Mouse (Mus musculus) layer of hippocampus, adult 9-10 months (tissue): ENCODE measurements around the gene Luc7l2.

Experiments used
- DNase-seq: peaks from one replicate; pipeline ENCODE4 v3.0.0; 2022; ENCODE audit warnings: low spot score

Gene Luc7l2

DNA sequence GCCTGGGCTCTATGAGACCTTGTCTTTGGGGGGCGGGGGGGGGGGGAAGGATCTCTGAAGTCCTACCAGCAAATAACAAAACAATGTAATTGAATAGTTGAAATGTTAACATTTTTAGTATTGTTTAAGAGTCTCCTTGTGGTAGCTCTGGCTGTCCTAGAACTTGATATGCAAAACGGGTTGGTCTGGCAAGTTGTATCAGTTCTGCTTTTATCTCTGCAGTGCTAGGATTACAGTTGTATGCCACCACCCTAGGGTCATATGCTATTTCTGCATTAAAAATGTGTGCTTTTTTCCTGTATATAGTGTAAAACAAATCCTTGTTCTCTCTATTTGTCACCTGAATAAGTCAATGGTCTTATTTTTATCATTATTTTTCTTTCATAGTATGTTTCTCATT lies 25.0 kb downstream of the Luc7l2 start:
- no peak for DNase-seq

- no peak for DNase-seq
Measured at GRCm38 (mm10) chr6:38580112-38580857, 29.2 kb downstream of the Luc7l2 start.

GRCm38 (mm10) chr6:38581711-38582110 lies 30.6 kb downstream of the Luc7l2 start:
- DNase-seq: no peak

GRCm38 (mm10) chr6:38597481-38597880 lies 46.3 kb downstream of the Luc7l2 start:
- no peak for DNase-seq

DNA sequence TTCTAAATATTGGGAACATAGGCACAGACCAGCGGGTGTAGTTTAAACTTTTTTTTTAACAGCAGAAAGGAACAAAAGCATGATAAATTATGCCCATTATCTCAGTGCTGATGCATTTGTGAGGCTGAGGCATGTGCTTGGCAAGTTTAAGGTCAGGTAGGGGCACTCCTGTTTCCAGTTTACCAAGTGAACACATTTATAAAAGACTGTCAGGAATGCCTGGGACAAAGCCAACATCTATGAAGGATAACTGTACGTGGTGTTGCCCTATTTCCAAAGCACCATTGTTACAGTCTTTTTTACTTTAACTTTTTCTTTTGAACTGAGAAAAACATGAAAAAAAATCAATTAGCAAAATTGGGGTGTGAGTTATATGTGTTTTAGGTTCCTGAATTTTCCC lies 58.8 kb downstream of the Luc7l2 start:
- no peak for DNase-seq

DNA sequence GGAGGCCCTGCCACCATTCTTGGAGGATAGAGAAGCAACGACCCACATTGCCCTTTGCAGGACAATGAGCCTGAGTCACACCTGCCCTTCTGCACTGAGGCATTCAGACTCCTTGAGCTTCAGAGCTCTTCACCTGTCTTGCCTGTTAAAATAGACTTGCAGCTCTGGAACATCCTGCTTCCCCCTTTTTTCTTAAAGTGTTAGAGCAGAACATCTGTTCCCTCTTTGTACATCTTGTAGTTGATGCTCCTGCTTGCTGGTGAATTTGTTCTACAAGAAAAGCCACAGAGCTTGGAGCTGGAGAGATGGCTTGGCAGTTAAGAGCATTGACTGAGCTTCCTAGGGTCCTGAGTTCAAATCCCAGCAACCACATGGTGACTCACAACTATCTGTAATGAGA lies 71.3 kb downstream of the Luc7l2 start:
- no peak for DNase-seq

DNA sequence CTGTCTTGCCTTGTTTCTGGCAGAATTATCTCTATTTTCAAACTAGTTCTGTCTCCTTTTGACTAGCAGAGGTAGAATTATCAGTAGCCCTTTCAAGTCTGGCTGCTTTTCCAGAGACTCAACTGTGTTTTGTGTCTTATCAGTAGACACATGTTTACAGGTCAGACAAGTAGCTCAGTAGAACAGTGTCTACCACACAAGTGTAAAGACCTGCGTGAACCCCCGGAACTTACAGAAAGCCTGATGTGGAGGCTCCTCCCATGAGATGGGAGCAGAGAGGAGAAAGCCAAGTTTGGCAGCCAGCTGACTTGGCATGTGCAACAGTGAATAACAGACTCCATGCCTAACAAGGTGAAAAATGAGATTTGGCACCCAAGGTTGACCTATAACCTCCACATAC lies 72.3 kb downstream of the Luc7l2 start:
- DNase-seq: no peak

GRCm38 (mm10) chr6:38624439-38624838 lies 73.3 kb downstream of the Luc7l2 start:
- DNase-seq: no peak

DNA sequence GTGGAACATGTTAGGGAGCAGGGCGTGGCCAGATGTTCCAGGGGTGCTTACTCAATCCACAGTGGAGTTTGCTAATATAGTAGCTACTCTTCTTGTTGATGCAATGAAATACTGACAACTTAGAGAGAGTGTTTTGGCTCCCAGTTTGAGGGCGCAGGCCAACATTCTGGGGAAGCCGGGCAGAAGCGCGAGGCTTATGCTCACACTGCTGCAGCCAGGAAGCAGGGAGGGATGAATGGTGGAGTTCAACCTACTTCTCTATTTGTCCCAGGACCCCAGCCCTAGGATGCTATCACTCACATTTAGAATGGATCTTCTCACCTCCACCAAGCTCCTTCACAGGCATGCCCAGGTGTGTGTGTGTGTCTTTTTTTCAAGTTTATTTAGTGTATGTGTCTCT lies 75.0 kb downstream of the Luc7l2 start:
- DNase-seq: no peak

GRCm38 (mm10) chr6:38627081-38627480 lies 75.9 kb downstream of the Luc7l2 start:
- DNase-seq: no peak

DNA sequence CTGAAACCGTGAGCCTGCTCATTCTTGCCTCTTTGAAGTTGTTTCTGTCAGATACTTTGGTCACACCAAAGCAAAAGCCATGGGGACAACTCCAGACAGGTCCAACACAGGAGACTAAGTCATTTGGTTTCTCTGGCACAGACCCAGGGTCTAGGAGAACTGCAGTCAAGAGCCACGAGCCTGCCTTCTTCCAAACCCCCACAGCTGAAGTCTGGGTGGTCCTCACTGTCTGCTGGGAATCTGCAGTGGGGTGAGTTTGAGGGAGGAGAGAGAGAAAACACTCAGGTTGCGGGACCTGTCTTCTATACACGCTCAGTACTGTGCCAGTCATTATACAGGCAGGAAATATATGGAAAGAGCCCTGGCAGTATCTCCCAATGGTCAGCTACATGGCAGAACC lies 76.4 kb downstream of the Luc7l2 start:
- no peak for DNase-seq

- no peak for DNase-seq
Measured at GRCm38 (mm10) chr6:38629556-38629955, 78.4 kb downstream of the Luc7l2 start.

GRCm38 (mm10) chr6:38632826-38633225 lies 81.7 kb downstream of the Luc7l2 start:
- DNase-seq: no peak

DNA sequence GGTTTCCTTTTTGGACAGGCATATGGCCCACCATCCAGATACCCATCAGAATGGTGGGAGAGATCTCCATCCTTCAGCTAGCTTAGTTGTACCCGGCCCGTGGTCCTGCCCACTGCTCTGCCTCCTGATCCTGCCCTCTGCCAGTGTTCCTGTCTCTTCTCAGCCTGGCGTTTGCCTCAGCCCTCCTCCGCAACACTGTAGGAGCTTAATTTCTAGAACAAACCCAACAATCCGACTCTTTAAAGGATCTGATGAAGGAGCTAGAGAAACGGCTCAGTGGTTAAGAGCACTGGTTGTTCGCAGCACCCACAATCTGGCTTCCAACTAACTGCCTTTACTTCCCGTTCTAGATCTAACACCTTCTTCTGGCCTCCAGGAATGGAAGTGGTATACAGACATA lies 83.3 kb downstream of the Luc7l2 start:
- no peak for DNase-seq

DNA sequence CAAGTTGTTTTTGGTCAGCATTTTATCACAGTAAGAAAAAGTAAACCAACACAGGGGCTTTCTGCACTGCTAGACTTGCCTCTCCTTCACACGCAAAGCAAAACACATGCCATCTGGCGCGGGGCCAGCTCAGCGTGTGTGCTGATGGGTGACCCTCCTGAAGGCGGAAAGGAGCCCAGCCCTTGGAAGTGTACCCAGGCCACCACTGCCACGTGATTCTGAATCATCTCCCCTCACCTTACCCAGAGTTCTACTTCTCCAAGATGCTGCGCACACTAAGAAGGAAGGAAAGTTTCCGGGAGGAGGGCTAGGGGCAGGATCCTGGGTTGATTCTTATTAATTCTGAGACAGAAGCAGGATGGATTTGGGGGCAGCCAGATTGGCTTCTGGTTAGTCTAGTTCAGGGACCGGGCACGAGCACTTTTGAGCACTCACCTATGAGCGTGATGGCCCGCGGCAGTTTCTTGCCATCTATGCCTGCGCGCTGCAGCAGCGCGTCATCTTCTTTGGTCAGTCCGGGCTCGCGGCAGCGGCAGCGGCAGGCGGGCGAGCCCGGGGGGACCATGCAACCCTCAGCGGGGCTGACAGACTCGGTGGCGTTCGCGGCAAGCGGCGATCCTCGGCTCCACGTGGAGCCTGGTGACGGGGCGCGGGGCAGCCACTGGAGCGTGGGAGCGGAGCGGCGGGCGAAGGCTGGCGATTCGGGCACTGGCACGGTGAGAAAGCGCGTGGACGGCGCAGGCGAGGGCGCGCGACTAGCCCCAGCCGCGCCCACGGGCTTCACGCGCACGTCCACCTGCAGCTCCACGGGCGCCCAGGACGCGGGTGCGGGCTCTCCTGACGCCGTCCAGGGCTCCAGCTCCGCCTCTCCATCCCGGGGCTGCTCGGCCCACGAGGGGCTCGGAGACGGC lies 85.1 kb downstream of the Luc7l2 start:
- DNase-seq: no peak

DNA sequence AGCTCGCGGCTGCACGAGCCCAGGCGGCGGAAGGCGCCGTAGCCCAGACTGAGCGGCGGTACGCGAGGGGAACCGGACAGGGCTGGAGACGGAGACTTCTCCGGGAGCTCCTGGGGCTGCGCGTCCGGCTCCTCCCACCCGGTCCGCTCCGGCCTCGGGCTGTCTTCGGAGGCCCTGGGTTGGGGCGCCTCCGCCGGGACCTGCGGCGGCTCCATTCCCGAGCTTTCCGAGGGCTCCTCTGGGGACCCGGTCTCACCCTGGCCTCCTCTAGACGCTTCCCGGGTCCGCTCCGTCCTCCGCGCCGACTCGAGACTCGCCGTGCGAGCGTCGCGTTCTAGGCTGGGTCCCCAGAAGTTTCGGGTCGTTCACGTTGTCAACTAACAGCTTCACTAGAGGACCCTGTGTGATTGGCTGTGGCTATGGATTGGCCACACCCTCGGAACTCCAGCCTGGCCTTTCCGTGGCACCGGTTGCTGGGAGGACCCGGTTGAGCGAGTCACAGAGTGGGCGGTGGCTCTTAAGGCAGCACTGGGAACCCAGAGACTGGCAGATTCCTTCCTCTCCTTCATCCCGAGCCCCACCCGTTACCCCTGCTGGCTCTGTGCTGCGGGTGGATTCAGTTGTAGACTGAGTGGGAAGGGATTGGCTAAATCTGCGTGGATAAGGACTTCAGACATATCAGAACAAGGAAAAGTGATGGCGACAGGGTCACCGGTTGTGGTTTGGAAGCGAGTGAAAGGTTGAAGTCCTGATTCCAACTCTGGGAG lies 85.9 kb downstream of the Luc7l2 start, which contains the start of gene Klrg2:
Klrg2 (minus strand) TSS at position 391 of the 767 bp plus-strand sequence.
- no peak for DNase-seq

GRCm38 (mm10) chr6:38640401-38640800 lies 89.3 kb downstream of the Luc7l2 start:
- no peak for DNase-seq

GRCm38 (mm10) chr6:38641228-38641627 lies 90.1 kb downstream of the Luc7l2 start:
- DNase-seq: no peak

DNA sequence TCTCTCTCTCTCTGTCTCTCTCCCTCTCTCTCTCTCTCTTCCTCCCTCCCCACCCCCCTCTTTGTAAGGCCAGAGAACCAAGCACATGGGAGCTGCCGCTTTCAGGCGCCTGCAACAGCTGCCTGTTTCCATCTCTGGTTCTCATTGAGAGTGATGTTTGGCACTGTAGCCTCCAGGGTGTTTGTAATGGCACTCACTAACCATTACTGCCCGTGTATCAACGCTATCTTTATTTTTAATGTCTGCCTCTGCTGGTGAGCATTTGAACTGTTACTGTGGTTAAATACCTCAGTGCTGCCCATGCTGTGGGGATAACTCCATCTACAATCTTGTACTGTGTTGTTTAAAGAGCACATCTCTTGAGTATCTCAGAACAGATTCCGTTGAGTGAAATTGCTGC lies 90.5 kb downstream of the Luc7l2 start:
- DNase-seq: no peak

- no peak for DNase-seq
Measured at GRCm38 (mm10) chr6:38642593-38642992, 91.5 kb downstream of the Luc7l2 start.

DNA sequence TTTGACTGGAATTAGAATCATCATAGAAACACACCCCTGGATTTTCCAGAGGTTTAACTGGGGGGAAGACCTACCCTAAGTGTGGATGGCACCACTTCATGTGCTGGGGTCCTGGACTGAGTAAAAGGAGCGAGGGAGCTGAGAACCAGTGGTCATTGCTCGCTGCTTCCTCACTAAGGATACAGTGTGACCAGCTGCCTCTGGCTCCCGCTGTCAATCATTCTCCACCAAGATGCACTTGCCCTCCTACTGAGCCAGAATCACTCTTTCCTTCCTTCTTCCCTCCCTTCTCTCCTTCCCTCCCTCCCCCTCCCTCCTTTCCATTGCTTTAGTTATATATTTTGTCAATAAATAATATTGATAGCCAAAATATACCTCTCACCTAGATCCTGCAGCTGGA lies 91.9 kb downstream of the Luc7l2 start:
- no peak for DNase-seq

GRCm38 (mm10) chr6:38649545-38649944 lies 98.4 kb downstream of the Luc7l2 start:
- no peak for DNase-seq
